Mouse (Mus musculus): ENCODE data around the gene Dtx3. TPM values are rescaled to one million over a fixed set of nuclear protein-coding genes. Genes with fewer than 3 reads are reported as not detected.
"Not testable (repeated sequence)": the region's sequence is repeated elsewhere in the genome, so short reads cannot be mapped to it uniquely, and the experiment has no call there.

Gene Dtx3
- polyA plus RNA-seq, 1 experiment from 2014 or later = 234 TPM

GRCm38 (mm10) chr10:127170837-127171272 lies 24.7 kb downstream of the Dtx3 start:
- Histone ChIP-seq H3K4me2 (replicated peaks) (peak overlapping the region; percentile 53), H3K4me3 (replicated peaks) (peak overlapping the region; percentile 26), H3K9ac (replicated peaks) (no peak overlapping the region), H3K9me3 (no peaks in the 10 kb centered on the region), H3K4me1 (replicated peaks) (peaks cover 33% of the 10 kb centered on the region), H3K36me3 (peaks cover 18% of the 10 kb centered on the region), H3K27ac (no peak overlapping the region), H3K27me3 (peaks cover 72% of the 10 kb centered on the region)
- peak; percentile 61 for ATAC-seq
- WGBS = under 1% methylated on average over 29 of the region's 29 CpGs

- WGBS = 2% methylated on average over 22 of the region's 22 CpGs
- no peak overlapping the region for H3K27ac ChIP-seq
- peaks cover 73% of the 10 kb centered on the region for H3K27me3 ChIP-seq
- H3K9me3 ChIP-seq = no peaks in the 10 kb centered on the region
- ATAC-seq = no peak
- H3K36me3 ChIP-seq = peaks cover 18% of the 10 kb centered on the region
- H3K9ac ChIP-seq (replicated peaks) = no peak overlapping the region
- peaks cover 40% of the 10 kb centered on the region for H3K4me1 ChIP-seq (replicated peaks)
- peak overlapping the region; percentile 26 for H3K4me3 ChIP-seq (replicated peaks)
- H3K4me2 ChIP-seq (replicated peaks) = peak overlapping the region; percentile 53
These were observed 25.5 kb downstream of the Dtx3 start for GRCm38 (mm10) chr10:127170002-127170401.

- no peaks in the 10 kb centered on the region for H3K9me3 ChIP-seq
- H3K4me1 ChIP-seq (replicated peaks) = peaks cover 40% of the 10 kb centered on the region
- no peak for ATAC-seq
- H3K4me2 ChIP-seq (replicated peaks) = peak overlapping the region; percentile 98; the same call in 1 of the 2 replicates
- 58% methylated on average over 10 of the region's 10 CpGs for WGBS
- H3K27ac ChIP-seq = no peak overlapping the region
- peak overlapping the region; percentile 79 for H3K4me3 ChIP-seq (replicated peaks)
- H3K36me3 ChIP-seq = peaks cover 11% of the 10 kb centered on the region
- H3K9ac ChIP-seq (replicated peaks) = peak overlapping the region; percentile 1; the same call in 1 of the 2 replicates
- H3K27me3 ChIP-seq = peaks cover 82% of the 10 kb centered on the region
These were observed 27.8 kb downstream of the Dtx3 start for GRCm38 (mm10) chr10:127167614-127168192.

GRCm38 (mm10) chr10:127166771-127167613 lies 28.5 kb downstream of the Dtx3 start:
- Histone ChIP-seq H3K4me3 (replicated peaks) (peak overlapping the region; percentile 79), H3K4me2 (replicated peaks) (peak overlapping the region; percentile 98), H3K36me3 (peaks cover 6% of the 10 kb centered on the region), H3K4me1 (replicated peaks) (peaks cover 40% of the 10 kb centered on the region), H3K27ac (peak overlapping the region; percentile 87), H3K9me3 (no peaks in the 10 kb centered on the region), H3K9ac (replicated peaks) (peak overlapping the region; percentile 96), H3K27me3 (peaks cover 78% of the 10 kb centered on the region)
- WGBS = 25% methylated on average over 15 of the region's 15 CpGs
- no peak for ATAC-seq

- WGBS = 3% methylated on average over 11 of the region's 11 CpGs
- H3K4me1 ChIP-seq (replicated peaks) = peaks cover 40% of the 10 kb centered on the region
- peaks cover 72% of the 10 kb centered on the region for H3K27me3 ChIP-seq
- peak overlapping the region; percentile 79 for H3K4me3 ChIP-seq (replicated peaks)
- peak overlapping the region; percentile 87 for H3K27ac ChIP-seq
- H3K9ac ChIP-seq (replicated peaks) = peak overlapping the region; percentile 96
- no peaks in the 10 kb centered on the region for H3K9me3 ChIP-seq
- ATAC-seq = no peak
- peak overlapping the region; percentile 98 for H3K4me2 ChIP-seq (replicated peaks)
- H3K36me3 ChIP-seq = no peaks in the 10 kb centered on the region
These were observed 29.2 kb downstream of the Dtx3 start for GRCm38 (mm10) chr10:127166404-127166715.

GRCm38 (mm10) chr10:127165654-127166403 lies 29.7 kb downstream of the Dtx3 start:
- Histone ChIP-seq H3K27me3 (peaks cover 66% of the 10 kb centered on the region), H3K9ac (replicated peaks) (peak overlapping the region; percentile 96), H3K4me1 (replicated peaks) (peaks cover 38% of the 10 kb centered on the region), H3K9me3 (no peaks in the 10 kb centered on the region), H3K4me3 (replicated peaks) (peak overlapping the region; percentile 79), H3K4me2 (replicated peaks) (peak overlapping the region; percentile 98), H3K27ac (peak overlapping the region; percentile 87), H3K36me3 (no peaks in the 10 kb centered on the region)
- under 1% methylated on average over 55 of the region's 56 CpGs for WGBS
- peak; percentile 43 for ATAC-seq

GRCm38 (mm10) chr10:127165354-127165653 lies 30.2 kb downstream of the Dtx3 start:
- no peaks in the 10 kb centered on the region for H3K9me3 ChIP-seq
- ATAC-seq = peak; percentile 69
- H3K4me3 ChIP-seq (replicated peaks) = peak overlapping the region; percentile 79
- peaks cover 61% of the 10 kb centered on the region for H3K27me3 ChIP-seq
- H3K4me2 ChIP-seq (replicated peaks) = peak overlapping the region; percentile 98
- H3K36me3 ChIP-seq = no peaks in the 10 kb centered on the region
- H3K27ac ChIP-seq = peak overlapping the region; percentile 87
- 1% methylated on average over 42 of the region's 42 CpGs for WGBS
- H3K4me1 ChIP-seq (replicated peaks) = peaks cover 33% of the 10 kb centered on the region
- peak overlapping the region; percentile 96 for H3K9ac ChIP-seq (replicated peaks)

GRCm38 (mm10) chr10:127164631-127165353 lies 30.7 kb downstream of the Dtx3 start, which contains the start of gene B4galnt1:
Gene B4galnt1, plus strand, starts transcription at chr10:127165225.
- Histone ChIP-seq H3K4me1 (replicated peaks) (peaks cover 27% of the 10 kb centered on the region), H3K36me3 (no peaks in the 10 kb centered on the region), H3K9me3 (no peaks in the 10 kb centered on the region), H3K9ac (replicated peaks) (peak within 1 kb of the TSS; percentile 96), H3K4me3 (replicated peaks) (peak within 1 kb of the TSS; percentile 79), H3K4me2 (replicated peaks) (peak within 1 kb of the TSS; percentile 98), H3K27ac (peak within 1 kb of the TSS; percentile 87), H3K27me3 (peaks cover 56% of the 10 kb centered on the region)
- ATAC-seq = peak; percentile 94
- 2% methylated on average over 52 of the region's 52 CpGs for WGBS

GRCm38 (mm10) chr10:127164190-127164589 lies 31.3 kb downstream of the Dtx3 start:
- Histone ChIP-seq H3K9me3 (no peaks in the 10 kb centered on the region), H3K4me3 (replicated peaks) (no peak overlapping the region), H3K4me1 (replicated peaks) (peaks cover 25% of the 10 kb centered on the region), H3K27me3 (peaks cover 50% of the 10 kb centered on the region), H3K9ac (replicated peaks) (no peak overlapping the region), H3K27ac (no peak overlapping the region; the same call in 1 of the 2 replicates), H3K4me2 (replicated peaks) (peak overlapping the region; percentile 98), H3K36me3 (no peaks in the 10 kb centered on the region)
- no peak for ATAC-seq
- 95% methylated on average over 4 of the region's 4 CpGs for WGBS

- ATAC-seq; H3K9ac ChIP-seq (replicated peaks); H3K36me3 ChIP-seq; H3K27ac ChIP-seq; H3K4me3 ChIP-seq (replicated peaks); H3K9me3 ChIP-seq; H3K4me2 ChIP-seq (replicated peaks): not testable (repeated sequence)
- Histone ChIP-seq H3K4me1 (replicated peaks) (peaks cover 25% of the 10 kb centered on the region), H3K27me3 (peaks cover 37% of the 10 kb centered on the region)
- 66% methylated on average over 7 of the region's 7 CpGs for WGBS
These were observed 32.7 kb downstream of the Dtx3 start for GRCm38 (mm10) chr10:127162771-127163261.

- H3K9ac ChIP-seq (replicated peaks) = no peak overlapping the region
- no peaks in the 10 kb centered on the region for H3K36me3 ChIP-seq
- H3K4me2 ChIP-seq (replicated peaks) = no peak overlapping the region
- H3K9me3 ChIP-seq = no peaks in the 10 kb centered on the region
- peaks cover 16% of the 10 kb centered on the region for H3K27me3 ChIP-seq
- WGBS = 71% methylated on average over 3 of the region's 3 CpGs
- H3K4me1 ChIP-seq (replicated peaks) = peaks cover 6% of the 10 kb centered on the region
- H3K4me3 ChIP-seq (replicated peaks) = no peak overlapping the region
- H3K27ac ChIP-seq = no peak overlapping the region
- no peak for ATAC-seq
These were observed 34.8 kb downstream of the Dtx3 start for GRCm38 (mm10) chr10:127160728-127161127.
